Mouse (Mus musculus) cerebellum, adult 11 months (tissue): ENCODE results near the gene Ascc2.

ENCODE experiments used
- DNase-seq: peaks from one replicate; pipeline ENCODE4 v3.0.0; 2022

Ascc2 gene

GRCm38 (mm10) chr11:4637534-4638234, at the start of gene Ascc2:
Gene Ascc2 (plus strand): TSS chr11:4637747.
- DNase-seq = peak; percentile 76

- no peak for DNase-seq
These were observed 45.7 kb upstream of the Ascc2 start for GRCm38 (mm10) chr11:4591811-4592210.

GRCm38 (mm10) chr11:4593491-4593848, 44.1 kb upstream of the Ascc2 start:
- no peak for DNase-seq

- DNase-seq = peak; percentile 43
These were observed 43.5 kb upstream of the Ascc2 start for GRCm38 (mm10) chr11:4593849-4594607.

GRCm38 (mm10) chr11:4594608-4595500, 42.7 kb upstream of the Ascc2 start, which contains the start of gene Mtmr3:
Gene Mtmr3 (minus strand): TSS chr11:4594863.
- DNase-seq = peak; percentile 92

- no peak for DNase-seq
These were observed 39.1 kb upstream of the Ascc2 start for GRCm38 (mm10) chr11:4598411-4598810.

- no peak for DNase-seq
These were observed 37.6 kb upstream of the Ascc2 start for GRCm38 (mm10) chr11:4599916-4600315.

- DNase-seq = no peak
These were observed 35.7 kb upstream of the Ascc2 start for GRCm38 (mm10) chr11:4601890-4602289.

- DNase-seq = peak; percentile 18
These were observed 34.7 kb upstream of the Ascc2 start for GRCm38 (mm10) chr11:4602691-4603441.

- no peak for DNase-seq
These were observed 33.1 kb upstream of the Ascc2 start for GRCm38 (mm10) chr11:4604441-4604840.

GRCm38 (mm10) chr11:4605414-4605813, 32.1 kb upstream of the Ascc2 start:
- no peak for DNase-seq

- no peak for DNase-seq
These were observed 31.0 kb upstream of the Ascc2 start for GRCm38 (mm10) chr11:4606541-4606940.

GRCm38 (mm10) chr11:4611904-4612303, 25.6 kb upstream of the Ascc2 start:
- no peak for DNase-seq

- no peak for DNase-seq
These were observed 17.5 kb upstream of the Ascc2 start, which contains the start of gene Gm11032 for GRCm38 (mm10) chr11:4620017-4620485. Gene Gm11032 (plus strand): TSS chr11:4620067.

- no peak for DNase-seq
These were observed 16.9 kb upstream of the Ascc2 start for GRCm38 (mm10) chr11:4620501-4621108.

GRCm38 (mm10) chr11:4621866-4622265, 15.7 kb upstream of the Ascc2 start:
- DNase-seq = no peak

GRCm38 (mm10) chr11:4622442-4622986, 15.0 kb upstream of the Ascc2 start:
- DNase-seq = no peak

GRCm38 (mm10) chr11:4622997-4623396, 14.6 kb upstream of the Ascc2 start:
- no peak for DNase-seq

- DNase-seq = no peak
These were observed 11.6 kb upstream of the Ascc2 start for GRCm38 (mm10) chr11:4625931-4626330.

GRCm38 (mm10) chr11:4627636-4628035, 9.9 kb upstream of the Ascc2 start:
- DNase-seq = no peak

- no peak for DNase-seq
These were observed 7.7 kb upstream of the Ascc2 start for GRCm38 (mm10) chr11:4629861-4630280.

GRCm38 (mm10) chr11:4633420-4633819, 4.1 kb upstream of the Ascc2 start:
- no peak for DNase-seq
